Mouse (Mus musculus) midbrain, embryonic 13.5 days (tissue): ENCODE results near the gene Myct1. TPM values are rescaled to one million over a fixed set of nuclear protein-coding genes. Genes with fewer than 3 reads are reported as not detected.

Source experiments
- ATAC-seq: fragments of 200-750 bp; cut with Nextera tagmentation; 2 replicates; pipeline ENCODE4 v1.8.0; 2017; ENCODE audit warnings: mild to moderate bottlenecking, moderate TSS enrichment, moderate library complexity
- H3K27ac ChIP-seq: fragments of 300-500 bp; sonication (generic); 2 replicates; pipeline ENCODE4 v1.5.1; 2015; ENCODE audit warnings: inconsistent platforms, mild to moderate bottlenecking, moderate library complexity
- H3K27me3 ChIP-seq: fragments of 300-500 bp; sonication (generic); 2 replicates; pipeline ENCODE4 v1.6.1; 2015; ENCODE audit warnings: mild to moderate bottlenecking, inconsistent platforms
- H3K36me3 ChIP-seq: fragments of 300-500 bp; sonication (generic); 2 replicates; pipeline ENCODE4 v1.6.1; 2015; ENCODE audit warnings: mild to moderate bottlenecking, inconsistent platforms
- H3K4me1 ChIP-seq: fragments of 300-500 bp; sonication (generic); replicated peaks from 2 replicates; pipeline ENCODE4 v1.6.1; 2015; ENCODE audit warnings: inconsistent platforms
- H3K4me2 ChIP-seq: fragments of 300-500 bp; sonication (generic); replicated peaks from 2 replicates; pipeline ENCODE4 v1.6.1; 2015; ENCODE audit warnings: moderate library complexity, mild to moderate bottlenecking, inconsistent platforms
- H3K4me3 ChIP-seq: fragments of 300-500 bp; sonication (generic); replicated peaks from 2 replicates; pipeline ENCODE4 v1.5.1; 2015; ENCODE audit warnings: mild to moderate bottlenecking, inconsistent platforms
- H3K9ac ChIP-seq: fragments of 300-500 bp; sonication (generic); replicated peaks from 2 replicates; pipeline ENCODE4 v1.6.1; 2015; ENCODE audit warnings: mild to moderate bottlenecking, inconsistent platforms
- H3K9me3 ChIP-seq: fragments of 300-500 bp; sonication (generic); 2 replicates; pipeline ENCODE4 v1.6.1; 2016; ENCODE audit warnings: mild to moderate bottlenecking, inconsistent platforms
- WGBS: fragments of 180-500 bp; shearing (Covaris S2); methylation state at CpG from one replicate; pipeline ENCODE4 v1.1.7; 2015; 5-methylcytosine and 5-hydroxymethylcytosine counted together
- polyA plus RNA-seq: library from polyadenylated mRNA; unstranded; fragments of >200 nt; fragmentation: Nextera tagmentation; extraction: Ambion mirVana; gene quantifications from 2 replicates; pipeline ENCODE4 v1.2.1, GENCODE M21; 2015

The Myct1 gene
- polyA plus RNA-seq, 1 experiment from 2014 or later, result 1.1 TPM

DNA sequence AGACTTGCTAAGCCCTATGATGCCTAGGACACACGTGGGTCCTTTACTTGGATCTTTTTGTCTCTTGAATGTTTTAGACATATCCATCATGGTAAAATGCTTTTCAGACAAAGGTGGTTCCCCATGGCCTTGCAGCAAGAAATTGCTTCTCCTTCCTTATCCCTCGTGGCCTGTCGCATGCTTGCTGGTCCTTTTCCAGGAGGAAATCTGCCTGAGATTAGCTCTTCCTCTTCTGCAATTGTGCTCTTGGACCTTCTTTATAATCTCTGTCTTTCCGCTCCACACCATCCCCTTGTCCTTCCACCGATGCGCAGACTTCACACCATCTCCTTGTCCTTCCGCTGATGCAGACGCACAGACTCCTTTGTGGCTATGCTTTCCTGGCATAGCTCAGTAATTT lies 23.5 kb upstream of the Myct1 start:
- Histone ChIP-seq H3K27me3 (no peaks in the 10 kb centered on the region), H3K27ac (no peak overlapping the region), H3K9me3 (no peaks in the 10 kb centered on the region; the same call in 1 of the 2 replicates), H3K36me3 (no peaks in the 10 kb centered on the region), H3K4me3 (no peak overlapping the region), H3K4me1 (no peaks in the 10 kb centered on the region), H3K4me2 (no peak overlapping the region), H3K9ac (no peak overlapping the region)
- WGBS, result 88% methylated on average over 8 of the region's 8 CpGs
- no peak for ATAC-seq

DNA sequence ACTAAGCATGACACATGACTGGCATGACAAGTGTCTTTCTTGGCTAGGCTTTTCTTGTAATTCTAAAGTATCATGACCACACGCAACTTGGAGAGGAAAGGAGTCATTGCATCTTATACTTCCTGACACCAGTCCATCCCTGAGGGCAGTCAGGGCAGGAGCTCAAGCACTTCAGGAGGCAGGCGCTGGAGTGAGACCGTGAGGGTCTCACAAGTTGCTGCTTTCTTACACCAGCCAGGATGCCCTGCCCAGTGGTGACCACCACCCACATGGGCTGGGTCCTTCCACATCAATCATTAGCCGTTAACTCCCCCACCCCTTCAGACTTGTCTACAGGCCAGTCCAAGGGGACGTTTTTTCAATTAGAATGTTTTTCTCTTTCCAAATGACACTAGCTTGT lies 22.2 kb upstream of the Myct1 start:
- WGBS, result 80% methylated on average over 5 of the region's 5 CpGs
- H3K4me2 ChIP-seq, result no peak overlapping the region
- no peaks in the 10 kb centered on the region for H3K4me1 ChIP-seq
- no peak overlapping the region for H3K27ac ChIP-seq
- no peaks in the 10 kb centered on the region for H3K27me3 ChIP-seq
- ATAC-seq, result no peak
- no peaks in the 10 kb centered on the region for H3K36me3 ChIP-seq
- H3K9me3 ChIP-seq, result no peaks in the 10 kb centered on the region; the same call in 1 of the 2 replicates
- H3K4me3 ChIP-seq, result no peak overlapping the region
- no peak overlapping the region for H3K9ac ChIP-seq

DNA sequence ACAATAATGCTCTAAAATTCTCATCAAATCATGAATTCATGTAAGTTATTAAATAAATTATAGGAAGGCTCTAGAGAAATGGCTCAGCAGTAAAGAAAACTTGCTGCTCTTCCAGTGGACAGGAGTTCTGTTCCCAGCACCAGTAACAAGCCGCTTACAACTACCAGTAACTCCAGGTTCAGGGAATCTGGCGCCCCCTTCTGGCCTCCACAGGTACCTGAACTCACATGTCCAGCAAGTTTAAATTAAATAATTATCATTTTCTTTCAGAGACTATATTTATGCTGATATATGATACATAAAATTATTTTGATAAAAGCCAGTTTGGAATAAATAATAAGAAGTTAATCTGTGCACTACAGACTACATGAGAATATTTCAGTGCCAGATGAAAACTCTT lies 20.2 kb upstream of the Myct1 start:
- H3K9ac ChIP-seq, result no peak overlapping the region

DNA sequence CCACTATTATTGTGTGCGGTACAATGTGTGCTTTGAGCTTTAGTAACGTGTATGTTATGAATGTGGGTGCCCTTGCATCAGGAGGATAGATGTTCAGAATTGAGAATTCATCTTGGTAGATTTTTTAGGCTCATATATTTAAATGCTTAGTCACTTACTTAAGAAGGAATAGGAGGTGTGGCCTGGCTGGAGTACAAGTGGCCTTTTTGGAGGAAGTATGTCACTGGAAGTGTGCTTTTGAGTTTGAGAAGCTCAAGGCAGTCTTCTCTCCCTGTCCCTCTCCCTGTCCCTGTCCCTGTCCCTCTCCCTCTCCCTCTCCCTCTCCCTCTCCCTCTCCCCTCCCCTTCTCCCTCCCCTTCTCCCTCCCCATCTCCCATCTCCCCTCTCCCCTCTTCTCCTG lies 2.5 kb upstream of the Myct1 start:
- no peaks in the 10 kb centered on the region for H3K27me3 ChIP-seq
- H3K4me3 ChIP-seq, result no peak overlapping the region
- H3K9me3 ChIP-seq, result no peaks in the 10 kb centered on the region
- H3K36me3 ChIP-seq, result no peaks in the 10 kb centered on the region
- H3K4me1 ChIP-seq, result no peaks in the 10 kb centered on the region
- ATAC-seq, result no peak
- WGBS, result 79% methylated on average over 2 of the region's 2 CpGs
- H3K27ac ChIP-seq, result no peak overlapping the region
- H3K4me2 ChIP-seq, result no peak overlapping the region
- no peak overlapping the region for H3K9ac ChIP-seq

More for the DNA sequence above, 20.2 kb upstream of the Myct1 start:
- H3K4me1 ChIP-seq, result no peaks in the 10 kb centered on the region
- H3K27ac ChIP-seq, result no peak overlapping the region
- H3K4me3 ChIP-seq, result no peak overlapping the region
- no peaks in the 10 kb centered on the region; the same call in 1 of the 2 replicates for H3K9me3 ChIP-seq
- H3K27me3 ChIP-seq, result no peaks in the 10 kb centered on the region
- WGBS, result 53% methylated on average over 2 of the region's 2 CpGs
- no peak overlapping the region for H3K4me2 ChIP-seq
- no peaks in the 10 kb centered on the region for H3K36me3 ChIP-seq
- ATAC-seq, result no peak

DNA sequence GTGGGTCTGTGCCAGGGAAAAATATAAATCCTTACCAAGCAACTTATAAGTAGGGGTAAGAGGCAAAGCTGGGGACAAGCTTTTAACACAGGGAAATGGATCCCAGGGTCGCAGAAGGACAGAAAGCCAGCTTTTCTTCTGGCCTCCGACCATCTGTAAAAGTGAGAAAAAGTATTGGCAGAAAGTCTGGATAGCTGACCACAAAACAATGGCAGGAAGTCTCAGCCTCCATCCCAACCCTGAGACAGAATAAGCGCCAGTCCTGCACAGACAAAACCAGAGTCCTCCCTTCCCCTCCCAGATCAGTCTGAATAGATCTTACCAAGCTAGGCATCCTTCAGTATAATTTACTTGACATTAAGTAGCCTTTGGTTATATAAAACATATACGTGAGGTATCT lies 1.6 kb upstream of the Myct1 start:
- no peak for ATAC-seq
- 87% methylated on average over 4 of the region's 4 CpGs for WGBS
- Histone ChIP-seq H3K9ac (no peak overlapping the region), H3K4me1 (no peaks in the 10 kb centered on the region), H3K27me3 (no peaks in the 10 kb centered on the region), H3K9me3 (no peaks in the 10 kb centered on the region), H3K4me3 (no peak overlapping the region), H3K36me3 (no peaks in the 10 kb centered on the region), H3K4me2 (no peak overlapping the region), H3K27ac (no peak overlapping the region)

DNA sequence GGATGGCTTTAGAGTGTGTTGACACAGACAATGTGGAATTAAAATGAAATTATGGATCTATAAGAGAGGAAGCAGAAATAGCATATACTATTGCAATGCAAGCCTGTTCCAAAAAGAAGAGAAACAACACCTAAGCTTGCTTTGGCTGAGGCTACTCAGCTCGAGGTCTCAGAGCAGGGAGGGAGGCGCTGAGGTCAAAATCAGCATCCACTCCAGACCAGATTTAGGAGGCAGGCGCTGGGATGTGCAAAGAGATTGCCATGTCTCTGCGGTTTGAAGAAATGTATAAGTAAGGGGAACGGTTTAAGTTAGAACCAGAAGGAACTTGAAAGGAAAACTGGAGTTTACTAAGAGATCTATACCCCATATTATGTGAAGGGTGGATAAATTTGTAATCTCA lies 882 bp downstream of the Myct1 start:
- H3K27me3 ChIP-seq, result no peaks in the 10 kb centered on the region
- 78% methylated on average over 5 of the region's 5 CpGs for WGBS
- no peaks in the 10 kb centered on the region for H3K4me1 ChIP-seq
- H3K9me3 ChIP-seq, result no peaks in the 10 kb centered on the region
- H3K4me2 ChIP-seq, result no peak overlapping the region
- H3K4me3 ChIP-seq, result no peak overlapping the region
- H3K9ac ChIP-seq, result no peak overlapping the region
- no peak for ATAC-seq
- H3K36me3 ChIP-seq, result no peaks in the 10 kb centered on the region
- no peak overlapping the region for H3K27ac ChIP-seq

DNA sequence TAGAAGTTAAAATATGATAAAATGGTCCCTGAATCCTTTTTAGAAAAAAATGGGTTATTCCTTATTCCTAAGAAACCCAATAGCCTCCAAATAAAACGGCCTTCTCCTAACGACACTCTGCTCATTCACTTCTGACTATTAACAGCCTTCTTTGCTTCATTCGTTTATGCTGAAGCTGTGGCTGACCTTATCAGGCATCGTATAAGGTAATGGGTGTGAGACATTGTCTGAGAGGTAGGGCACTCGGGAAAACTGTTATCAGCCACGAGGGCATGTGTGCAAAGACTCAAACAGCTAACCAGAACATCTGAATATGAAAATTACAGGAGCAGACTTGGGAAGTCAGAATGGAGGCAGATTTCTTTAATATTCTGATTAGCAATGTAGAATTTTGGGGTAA lies 3.0 kb downstream of the Myct1 start:
- Histone ChIP-seq H3K4me2 (no peak overlapping the region), H3K4me3 (no peak overlapping the region), H3K4me1 (no peaks in the 10 kb centered on the region), H3K9me3 (no peaks in the 10 kb centered on the region), H3K36me3 (no peaks in the 10 kb centered on the region), H3K27me3 (no peaks in the 10 kb centered on the region), H3K27ac (no peak overlapping the region), H3K9ac (no peak overlapping the region)
- WGBS, result 73% methylated on average over 6 of the region's 6 CpGs
- ATAC-seq, result no peak

DNA sequence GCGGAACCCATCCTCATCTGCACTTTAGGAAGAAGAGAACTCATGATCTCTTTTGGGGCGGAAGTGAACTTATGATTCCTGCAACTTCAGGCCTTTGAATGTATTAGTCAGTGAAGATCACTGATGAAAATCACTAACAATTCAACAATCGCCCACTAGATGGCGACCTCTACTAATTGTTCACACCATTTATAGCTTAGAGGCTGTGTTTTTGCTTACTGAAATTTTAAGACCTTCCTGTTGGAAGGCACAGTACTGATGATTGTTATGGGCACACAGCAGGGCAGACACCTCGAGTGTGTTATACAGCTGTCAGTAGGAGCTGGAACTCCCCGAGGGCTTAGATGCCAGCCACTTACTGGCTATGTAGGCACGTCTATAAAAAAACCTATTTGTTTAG lies 6.5 kb downstream of the Myct1 start:
- Histone ChIP-seq H3K9me3 (no peaks in the 10 kb centered on the region), H3K36me3 (no peaks in the 10 kb centered on the region), H3K27ac (no peak overlapping the region), H3K27me3 (no peaks in the 10 kb centered on the region), H3K4me1 (no peaks in the 10 kb centered on the region), H3K9ac (no peak overlapping the region), H3K4me2 (no peak overlapping the region), H3K4me3 (no peak overlapping the region)
- ATAC-seq, result peak; percentile 94
- WGBS, result 21% methylated on average over 7 of the region's 7 CpGs

DNA sequence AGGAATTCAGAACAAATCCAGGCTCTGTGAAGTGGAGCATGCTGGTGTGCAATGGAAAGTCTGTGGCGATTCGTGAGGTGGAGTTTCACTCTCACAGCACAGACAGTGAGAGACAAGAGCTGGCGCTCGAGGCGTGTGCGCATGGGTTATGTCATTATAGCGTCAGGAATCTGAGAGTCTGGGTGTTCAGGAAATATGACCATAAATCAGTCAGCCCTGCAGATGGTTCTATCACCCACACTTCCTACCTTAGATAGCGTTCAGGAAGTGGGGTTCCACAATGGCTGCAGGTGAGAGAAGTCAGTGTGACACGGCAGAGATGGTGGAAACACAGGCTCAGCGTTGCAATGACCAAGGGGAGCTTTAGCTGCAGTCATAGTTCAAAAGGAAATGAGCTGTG lies 9.9 kb downstream of the Myct1 start:
- Histone ChIP-seq H3K4me1 (no peaks in the 10 kb centered on the region), H3K9me3 (no peaks in the 10 kb centered on the region), H3K9ac (no peak overlapping the region), H3K4me2 (no peak overlapping the region), H3K4me3 (no peak overlapping the region), H3K36me3 (no peaks in the 10 kb centered on the region), H3K27ac (no peak overlapping the region), H3K27me3 (no peaks in the 10 kb centered on the region)
- no peak for ATAC-seq
- WGBS, result 92% methylated on average over 10 of the region's 10 CpGs

DNA sequence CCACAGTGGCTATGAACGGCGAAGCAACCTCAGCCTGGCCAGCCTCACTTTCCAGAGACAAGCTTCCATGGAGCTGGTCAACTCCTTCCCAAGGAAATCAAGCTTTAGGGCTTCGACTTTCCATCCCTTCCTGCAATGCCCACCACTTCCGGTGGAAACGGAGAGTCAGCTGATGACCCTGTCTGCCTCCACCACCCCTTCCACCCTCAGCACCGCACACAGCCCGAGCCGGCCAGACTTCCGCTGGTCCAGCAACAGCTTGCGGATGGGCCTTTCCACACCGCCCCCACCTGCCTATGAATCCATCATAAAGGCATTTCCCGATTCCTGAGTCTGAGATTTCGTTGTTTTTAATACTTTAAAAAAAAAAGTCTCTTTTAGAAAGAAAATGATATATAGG lies 10.8 kb downstream of the Myct1 start:
- no peaks in the 10 kb centered on the region for H3K9me3 ChIP-seq
- H3K9ac ChIP-seq, result no peak overlapping the region
- no peak overlapping the region for H3K4me2 ChIP-seq
- H3K4me3 ChIP-seq, result no peak overlapping the region
- no peak overlapping the region for H3K27ac ChIP-seq
- WGBS, result 93% methylated on average over 13 of the region's 13 CpGs
- no peaks in the 10 kb centered on the region for H3K27me3 ChIP-seq
- ATAC-seq, result no peak
- no peaks in the 10 kb centered on the region for H3K36me3 ChIP-seq
- H3K4me1 ChIP-seq, result no peaks in the 10 kb centered on the region

DNA sequence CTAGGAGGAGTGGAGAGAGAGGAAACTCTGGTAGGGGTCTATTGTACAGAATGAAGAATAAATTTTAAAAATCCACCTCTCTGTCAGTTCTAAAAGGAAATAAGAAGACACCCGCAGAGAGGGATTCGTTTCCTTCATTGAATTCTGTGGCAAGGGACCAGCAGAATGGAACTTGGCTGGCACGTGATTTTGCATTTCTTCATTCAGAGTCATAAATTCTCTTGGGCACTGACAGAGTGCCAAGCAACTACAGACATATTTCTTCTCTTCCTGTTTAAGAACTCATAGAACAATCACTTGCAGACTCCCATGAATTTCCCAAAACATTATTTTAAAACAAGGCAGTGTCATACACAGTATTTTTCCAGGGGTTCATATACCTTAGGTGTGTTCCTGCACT lies 15.3 kb downstream of the Myct1 start:
- no peaks in the 10 kb centered on the region for H3K27me3 ChIP-seq
- H3K36me3 ChIP-seq, result no peaks in the 10 kb centered on the region
- WGBS, result 84% methylated on average over 3 of the region's 3 CpGs
- H3K9me3 ChIP-seq, result no peaks in the 10 kb centered on the region
- no peak overlapping the region for H3K4me2 ChIP-seq
- no peak overlapping the region for H3K4me3 ChIP-seq
- ATAC-seq, result no peak
- no peaks in the 10 kb centered on the region for H3K4me1 ChIP-seq
- H3K9ac ChIP-seq, result no peak overlapping the region
- H3K27ac ChIP-seq, result no peak overlapping the region

DNA sequence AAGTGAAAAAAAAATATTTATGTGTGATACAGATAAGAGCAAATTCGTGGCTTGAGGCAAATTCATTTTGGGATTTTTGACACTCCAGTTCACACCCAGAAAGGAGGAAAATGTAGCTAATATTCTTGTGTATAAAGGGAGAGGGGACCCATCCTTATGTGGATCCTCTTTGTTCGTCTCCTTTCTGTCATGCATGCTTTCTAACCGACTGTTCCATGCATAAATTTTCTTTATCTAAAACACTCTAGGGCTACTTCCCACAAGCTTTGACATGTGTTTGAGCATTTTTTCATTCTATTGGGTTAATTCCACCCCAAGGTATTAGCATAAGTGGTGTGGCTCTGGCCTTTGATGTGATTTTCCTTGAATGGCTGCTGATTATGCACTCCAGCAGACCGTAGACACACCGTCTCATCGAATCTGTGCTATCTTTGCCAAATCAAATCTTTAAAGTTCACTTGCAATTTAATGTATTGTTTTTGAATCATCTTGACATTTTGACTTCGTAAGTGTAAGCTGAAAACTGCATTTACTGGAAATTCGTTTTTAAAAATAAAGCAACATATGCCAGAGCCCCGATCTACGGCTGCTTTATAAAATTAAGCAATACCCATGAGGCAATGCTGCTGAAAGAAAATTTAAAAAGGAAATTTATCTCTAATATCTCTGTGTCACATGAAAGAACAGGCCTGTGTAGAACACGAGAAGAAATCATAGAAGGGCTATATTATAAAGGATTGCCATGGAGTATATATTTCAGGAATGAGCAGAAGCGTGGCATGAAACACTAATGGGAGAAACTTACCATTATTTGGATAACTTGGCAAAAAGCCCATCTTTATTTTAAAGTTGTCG lies 21.8 kb downstream of the Myct1 start:
- H3K27ac ChIP-seq, result peak overlapping the region; percentile 30; the same call in 1 of the 2 replicates
- 40% methylated on average over 13 of the region's 13 CpGs for WGBS
- no peak overlapping the region for H3K4me2 ChIP-seq
- H3K9ac ChIP-seq, result no peak overlapping the region
- ATAC-seq, result peak; percentile 95
- no peaks in the 10 kb centered on the region for H3K9me3 ChIP-seq
- no peaks in the 10 kb centered on the region for H3K36me3 ChIP-seq
- H3K4me1 ChIP-seq, result peaks cover 5% of the 10 kb centered on the region
- no peaks in the 10 kb centered on the region for H3K27me3 ChIP-seq
- H3K4me3 ChIP-seq, result no peak overlapping the region

DNA sequence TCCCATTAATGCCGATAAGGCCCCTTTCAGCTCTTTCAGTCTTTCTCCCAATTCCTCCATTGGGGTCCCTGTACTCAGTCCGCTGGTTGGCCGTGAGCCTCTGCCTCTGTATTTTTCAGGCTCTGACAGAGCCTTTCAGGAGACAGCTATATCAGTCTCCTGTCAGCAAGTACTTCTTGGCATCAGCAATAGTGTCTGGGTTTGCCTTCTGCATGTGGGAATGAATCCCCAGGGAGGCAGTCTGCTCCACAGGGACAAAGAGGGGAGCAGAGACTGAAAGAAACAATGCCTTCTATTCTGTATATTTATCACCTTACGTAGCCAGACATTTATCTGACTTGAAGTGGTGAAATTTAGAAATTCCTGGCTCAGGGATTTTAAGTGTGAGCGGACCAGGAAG lies 32.7 kb downstream of the Myct1 start:
- Histone ChIP-seq H3K4me2 (no peak overlapping the region), H3K27me3 (no peaks in the 10 kb centered on the region), H3K9ac (no peak overlapping the region), H3K36me3 (no peaks in the 10 kb centered on the region), H3K4me1 (no peaks in the 10 kb centered on the region), H3K9me3 (no peaks in the 10 kb centered on the region), H3K27ac (no peak overlapping the region), H3K4me3 (no peak overlapping the region)
- WGBS, result 74% methylated on average over 5 of the region's 5 CpGs
- no peak for ATAC-seq
